Mouse (Mus musculus) mammary gland, adult 2 months (tissue): Measurements from ENCODE around the gene Capn10. TPM values are rescaled to one million over a fixed set of nuclear protein-coding genes. Genes with fewer than 3 reads are reported as not detected.

ENCODE experiments used
- polyA plus RNA-seq: library from polyadenylated mRNA; depleted of rRNA; stranded (reverse); fragments of >200 nt; gene quantifications from 2 replicates; pipeline ENCODE4 v1.2.3, GENCODE M21; 2012; ENCODE audit warnings: low replicate concordance; rRNA removed

The Capn10 gene
- polyA plus RNA-seq, result 21.3 and 25.7 TPM in 2 replicates

DNA sequence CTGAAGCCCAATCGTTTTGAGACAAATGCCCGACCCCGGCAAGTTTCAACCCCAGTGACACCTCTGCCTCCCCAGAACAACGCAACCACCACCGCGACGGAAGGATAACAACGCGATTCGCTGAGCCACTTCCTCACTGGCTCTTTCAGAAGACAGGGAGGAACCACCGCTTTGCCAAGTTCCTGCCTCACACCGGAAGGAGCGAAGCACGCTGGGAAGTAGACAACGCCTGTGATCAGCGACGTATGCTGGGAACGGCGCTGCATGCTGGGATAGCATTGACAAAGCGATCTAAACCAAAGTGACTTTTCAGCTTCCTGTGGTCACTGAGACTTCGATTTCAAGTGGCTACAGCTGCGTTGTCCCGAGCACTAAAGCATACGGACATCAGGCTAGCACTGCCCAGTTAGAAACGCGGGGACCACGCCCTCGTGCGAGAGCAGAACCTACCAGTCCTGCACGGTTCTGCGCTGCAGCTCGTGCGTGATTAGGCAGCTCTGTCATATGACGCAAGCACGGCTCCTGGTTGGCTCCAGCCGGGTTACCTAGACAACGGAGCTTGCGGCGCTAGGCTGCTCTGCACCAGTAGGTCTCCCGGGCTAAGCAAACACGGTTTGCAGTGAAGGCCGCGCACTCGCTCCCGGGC is at the start of gene Capn10:
Gene Capn10, plus strand, starts transcription at position 195 of the 646 bp plus-strand sequence.

DNA sequence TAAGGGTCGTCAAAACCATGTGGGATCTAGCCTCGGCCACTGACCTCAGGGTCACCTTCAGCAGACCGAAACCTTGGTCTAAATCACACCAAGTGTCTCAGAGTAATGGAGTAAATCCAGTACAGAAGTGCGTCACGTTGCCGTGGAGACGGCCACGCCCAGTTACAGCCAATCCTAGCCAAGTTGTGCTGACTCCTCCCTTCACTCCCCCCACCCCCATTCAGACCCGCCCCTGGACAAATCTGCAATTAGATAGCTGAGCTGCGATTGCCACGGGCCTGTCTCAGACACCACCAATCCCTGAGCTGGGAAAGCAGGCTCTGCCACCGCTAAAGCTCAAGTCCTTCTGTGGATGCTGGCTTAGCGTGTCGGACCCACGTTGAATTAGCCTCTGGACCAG is 31.4 kb upstream of the Capn10 start, which contains the start of gene Ankmy1:
Gene Ankmy1, minus strand, starts transcription at position 121 of the 400 bp plus-strand sequence.

DNA sequence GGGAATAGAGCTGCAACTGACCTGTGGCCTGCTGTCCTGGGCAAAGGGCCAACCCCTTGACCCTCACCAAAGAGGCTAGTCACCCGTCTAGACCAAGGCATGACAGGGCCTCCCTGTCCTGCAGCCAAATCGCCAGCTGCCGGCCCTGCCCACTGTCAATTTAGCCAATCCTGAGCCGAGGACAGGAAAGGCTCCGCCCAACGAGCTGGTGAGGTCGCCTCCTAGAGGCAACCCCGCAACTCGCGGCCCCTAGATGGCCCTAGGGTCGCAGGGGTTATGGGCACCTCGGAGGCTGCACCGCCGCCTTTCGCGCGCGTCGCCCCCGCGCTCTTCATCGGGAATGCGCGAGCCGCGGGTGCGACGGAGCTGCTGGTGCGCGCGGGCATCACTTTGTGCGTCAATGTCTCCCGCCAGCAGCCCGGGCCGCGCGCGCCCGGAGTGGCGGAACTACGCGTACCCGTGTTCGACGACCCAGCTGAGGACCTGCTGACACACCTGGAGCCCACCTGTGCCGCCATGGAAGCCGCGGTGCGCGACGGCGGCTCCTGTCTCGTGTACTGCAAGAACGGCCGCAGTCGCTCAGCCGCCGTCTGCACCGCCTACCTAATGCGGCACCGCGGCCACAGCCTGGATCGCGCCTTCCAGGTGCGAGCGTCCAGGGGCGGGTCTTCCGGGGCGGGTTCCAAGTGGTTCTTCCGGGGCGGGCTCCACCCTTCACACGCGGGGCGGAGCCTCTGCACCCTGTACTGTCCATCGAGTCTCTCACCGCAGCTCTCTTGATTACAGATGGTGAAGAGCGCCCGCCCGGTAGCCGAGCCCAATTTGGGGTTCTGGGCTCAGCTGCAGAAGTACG is 27.2 kb upstream of the Capn10 start, which contains the start of gene Dusp28:
Gene Dusp28, plus strand, starts transcription at position 203 of the 853 bp plus-strand sequence.

DNA sequence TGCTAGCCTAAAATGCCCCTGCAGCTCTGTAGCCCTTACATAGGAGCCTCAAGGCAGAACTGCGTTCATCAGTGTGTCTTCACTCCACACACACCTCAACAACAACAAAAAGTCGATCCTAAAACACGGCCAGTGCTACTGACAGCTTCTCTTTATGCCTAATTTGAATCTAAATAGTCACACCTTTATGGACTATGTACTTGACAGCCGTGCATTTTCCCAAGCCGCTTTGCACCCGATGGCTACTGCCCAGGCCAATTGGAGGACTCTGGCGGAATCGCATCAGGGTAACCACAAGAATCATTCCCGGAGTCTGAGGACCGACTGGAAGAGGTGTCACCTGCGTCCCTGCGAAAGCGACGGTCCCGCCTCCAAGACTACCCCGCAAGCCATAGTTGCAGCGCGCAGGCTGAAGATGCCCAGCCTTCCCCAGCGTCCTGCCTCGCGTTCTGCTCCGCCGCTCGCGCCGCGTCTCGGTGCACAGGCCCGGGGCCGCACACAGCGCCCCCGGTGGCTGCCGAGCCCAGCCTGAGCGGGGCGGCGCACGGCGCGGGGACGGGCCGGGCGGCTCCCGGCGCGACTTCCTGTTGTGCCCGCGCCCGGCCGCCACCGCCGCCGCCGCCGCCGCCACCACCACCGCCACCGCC is 23.8 kb upstream of the Capn10 start, which contains the start of gene Rnpepl1:
Gene Rnpepl1, plus strand, starts transcription at position 545 of the 647 bp plus-strand sequence.

DNA sequence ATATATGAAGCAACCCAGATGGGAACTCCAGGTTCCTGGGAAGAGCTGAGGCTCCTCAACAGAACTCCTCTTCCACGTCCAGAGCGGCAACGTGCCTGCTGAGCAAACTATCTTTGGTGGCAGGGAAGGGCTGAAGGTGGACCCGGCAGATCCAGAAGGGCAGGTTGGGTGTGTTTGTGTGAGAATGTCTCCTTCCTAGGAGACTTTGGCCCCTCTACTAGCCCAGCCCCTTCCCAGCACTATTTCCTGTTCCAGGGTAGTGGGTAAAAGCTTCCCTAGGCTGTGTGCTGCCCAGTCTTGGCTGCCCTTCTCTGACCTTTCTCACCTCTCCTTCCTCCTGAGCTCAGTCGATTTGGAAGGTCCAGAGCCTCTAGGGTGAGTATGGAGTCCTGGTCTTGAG is 16.4 kb downstream of the Capn10 start, which contains the start of gene Gpr35:
Gene Gpr35, plus strand, starts transcription at position 259 of the 400 bp plus-strand sequence.

Other genes with a start within 250 kb of the Capn10 start
- 28.3 and 48.2 TPM in 2 replicates for gene Gpc1, start 102.7 kb upstream of the Capn10 start, polyA plus RNA-seq
- 0.17 and 0.23 TPM in 2 replicates for gene Ankmy1, start 31.5 kb upstream of the Capn10 start, polyA plus RNA-seq
- gene Dusp28, start 27.4 kb upstream of the Capn10 start, polyA plus RNA-seq, result 30.0 and 42.4 TPM in 2 replicates
- gene Rnpepl1, start 23.6 kb upstream of the Capn10 start, polyA plus RNA-seq, result 207 and 319 TPM in 2 replicates
- 5.6 and 6.3 TPM in 2 replicates for gene Gpr35, start 16.5 kb downstream of the Capn10 start, polyA plus RNA-seq
- gene Aqp12, start 72.0 kb downstream of the Capn10 start, polyA plus RNA-seq, result not detected in 2 replicates
- gene Kif1a, start 167.6 kb downstream of the Capn10 start, polyA plus RNA-seq, result 2.7 and 3.2 TPM in 2 replicates
- gene Agxt, start 200.9 kb downstream of the Capn10 start, polyA plus RNA-seq, result 0.53 TPM in 1 of 2 replicates, not detected in the other
- 0.19 and 0.82 TPM in 2 replicates for gene 2310007B03Rik, start 226.6 kb downstream of the Capn10 start, polyA plus RNA-seq
- gene Crocc2, start 234.3 kb downstream of the Capn10 start, polyA plus RNA-seq, result 0.37 and 0.38 TPM in 2 replicates